Mouse (Mus musculus): ENCODE data around the gene Gkn1. TPM values are rescaled to one million over a fixed set of nuclear protein-coding genes. Genes with fewer than 3 reads are reported as not detected.

Gkn1 gene
- polyA plus RNA-seq, 1 experiment from 2014 or later, result not detected

GRCm38 (mm10) chr6:87304486-87304885 is 46.3 kb downstream of the Gkn1 start:
- Histone ChIP-seq H3K4me3 (no peak overlapping the region), H3K36me3 (peaks cover 27% of the 10 kb centered on the region), H3K9me3 (no peaks in the 10 kb centered on the region), H3K27ac (no peak overlapping the region), H3K4me1 (replicated peaks) (peaks cover 18% of the 10 kb centered on the region), H3K27me3 (ENCODE audit: insufficient read depth, poor library complexity, severe bottlenecking) (peaks cover 12% of the 10 kb centered on the region; the same call in 1 of the 2 replicates)
- no peak for DNase-seq (ENCODE audit: low spot score)
- whole genome bisulfite sequencing, result 92% methylated on average over 8 of the region's 8 CpGs

DNA sequence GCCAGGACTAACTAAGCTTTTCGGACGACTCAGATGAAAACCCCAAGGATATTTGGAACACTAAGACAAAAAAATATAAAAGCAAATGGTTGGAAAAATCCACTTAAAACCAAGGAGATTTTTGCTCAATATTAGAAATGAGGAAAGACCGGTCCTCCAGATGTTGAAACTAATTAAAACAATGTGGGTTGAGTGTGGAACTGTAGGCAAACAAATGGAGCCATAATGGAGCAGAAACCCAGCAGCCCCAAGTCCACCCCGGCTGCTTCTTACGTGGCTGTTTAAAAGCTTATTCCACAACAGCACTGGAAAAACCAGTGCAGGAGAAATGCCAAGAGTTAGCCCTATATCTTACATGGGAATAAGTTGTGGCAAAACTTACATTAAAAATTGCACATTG is 48.0 kb downstream of the Gkn1 start:
- Histone ChIP-seq H3K4me1 (replicated peaks) (peaks cover 18% of the 10 kb centered on the region), H3K27me3 (ENCODE audit: insufficient read depth, poor library complexity, severe bottlenecking) (peaks cover 12% of the 10 kb centered on the region; the same call in 1 of the 2 replicates), H3K36me3 (peaks cover 10% of the 10 kb centered on the region), H3K4me3 (no peak overlapping the region), H3K27ac (no peak overlapping the region), H3K9me3 (no peaks in the 10 kb centered on the region)
- no peak for DNase-seq (ENCODE audit: low spot score)
- 72% methylated on average over 5 of the region's 5 CpGs for WGBS

- Histone ChIP-seq H3K4me3 (no peak overlapping the region), H3K27me3 (ENCODE audit: insufficient read depth, poor library complexity, severe bottlenecking) (peaks cover 12% of the 10 kb centered on the region; the same call in 1 of the 2 replicates), H3K36me3 (peaks cover 3% of the 10 kb centered on the region), H3K4me1 (replicated peaks) (peaks cover 18% of the 10 kb centered on the region), H3K27ac (0 out of 2 replicates have a peak overlapping the region, but pooled peaks have one; percentile 23), H3K9me3 (no peaks in the 10 kb centered on the region)
- DNase-seq (ENCODE audit: low spot score), result no peak
- 47% methylated on average over 4 of the region's 4 CpGs for WGBS
Measured at GRCm38 (mm10) chr6:87301991-87302390, 48.8 kb downstream of the Gkn1 start.

Other genes starting within 250 kb of the Gkn1 start
- gene D6Ertd527e, start 246.2 kb downstream of the Gkn1 start, polyA plus RNA-seq (2016; fragmentation: Nextera tagmentation; extraction: Ambion mirVana), result 0.07 and 0.25 TPM in 2 replicates
- gene Antxr1, start 15.1 kb downstream of the Gkn1 start, polyA plus RNA-seq (2016; fragmentation: Nextera tagmentation; extraction: Ambion mirVana), result 2.8 and 4.0 TPM in 2 replicates
- not detected in 2 replicates for gene Gkn2, start 22.4 kb upstream of the Gkn1 start, polyA plus RNA-seq (2016; fragmentation: Nextera tagmentation; extraction: Ambion mirVana)
- gene Gkn3, start 38.0 kb upstream of the Gkn1 start, polyA plus RNA-seq (2016; fragmentation: Nextera tagmentation; extraction: Ambion mirVana), result not detected in 2 replicates
- not detected in 2 replicates for gene Bmp10, start 78.1 kb upstream of the Gkn1 start, polyA plus RNA-seq (2016; fragmentation: Nextera tagmentation; extraction: Ambion mirVana)
- 2.3 and 3.6 TPM in 2 replicates for gene Arhgap25, start 182.3 kb upstream of the Gkn1 start, polyA plus RNA-seq (2016; fragmentation: Nextera tagmentation; extraction: Ambion mirVana)
- 1.9 and 3.6 TPM in 2 replicates for gene Prokr1, start 239.8 kb upstream of the Gkn1 start, polyA plus RNA-seq (2016; fragmentation: Nextera tagmentation; extraction: Ambion mirVana)